Mouse (Mus musculus) hindbrain, embryonic 10.5 days (tissue): ENCODE results near the gene Shisa4. TPM values are rescaled to one million over a fixed set of nuclear protein-coding genes. Genes with fewer than 3 reads are reported as not detected.
A peak's percentile ranks its signal among the peaks of the same experiment; 100 is the strongest.

Experiments
- DNase-seq: peaks from one replicate; pipeline ENCODE4 v3.0.0-alpha.2; 2017; ENCODE audit warnings: low spot score
- H3K27ac ChIP-seq: fragments of 300-500 bp; sonication (generic); 2 replicates; pipeline ENCODE4 v1.5.1; 2016; ENCODE audit warnings: mild to moderate bottlenecking, moderate library complexity
- H3K27me3 ChIP-seq: fragments of 300-500 bp; sonication (generic); 2 replicates; pipeline ENCODE4 v1.6.1; 2016; ENCODE audit warnings: mild to moderate bottlenecking; ENCODE audit not compliant: poor library complexity, insufficient read depth, severe bottlenecking
- H3K36me3 ChIP-seq: fragments of 300-500 bp; sonication (generic); 2 replicates; pipeline ENCODE4 v1.6.1; 2016; ENCODE audit warnings: mild to moderate bottlenecking, moderate library complexity
- H3K4me1 ChIP-seq: fragments of 300-500 bp; sonication (generic); replicated peaks from 2 replicates; pipeline ENCODE4 v1.6.1; 2016; ENCODE audit warnings: mild to moderate bottlenecking
- H3K4me3 ChIP-seq: fragments of 300-500 bp; sonication (generic); 2 replicates; pipeline ENCODE4 v1.5.1; 2016; ENCODE audit warnings: mild to moderate bottlenecking, moderate library complexity
- H3K9me3 ChIP-seq: fragments of 300-500 bp; sonication (generic); 2 replicates; pipeline ENCODE4 v1.6.1; 2016; ENCODE audit warnings: mild to moderate bottlenecking, moderate library complexity
- WGBS: fragments of 180-500 bp; shearing (Covaris S2); methylation state at CpG from one replicate; pipeline ENCODE4 v1.1.7; 2016; 5-methylcytosine and 5-hydroxymethylcytosine counted together
- polyA plus RNA-seq: library from polyadenylated mRNA; unstranded; fragments of >200 nt; fragmentation: Nextera tagmentation; extraction: Ambion mirVana; gene quantifications from 2 replicates; pipeline ENCODE4 v1.2.1, GENCODE M21; 2016

Gene Shisa4
- polyA plus RNA-seq, 1 experiment from 2014 or later, result 72.2 TPM

GRCm38 (mm10) chr1:135379048-135379447 lies 4.0 kb upstream of the Shisa4 start:
- H3K4me1 ChIP-seq, result peaks cover 15% of the 10 kb centered on the region
- no peak overlapping the region for H3K27ac ChIP-seq
- H3K36me3 ChIP-seq, result peaks cover 27% of the 10 kb centered on the region
- H3K27me3 ChIP-seq, result no peaks in the 10 kb centered on the region
- 59% methylated on average over 2 of the region's 2 CpGs for WGBS
- H3K4me3 ChIP-seq, result no peak overlapping the region
- no peak for DNase-seq
- no peaks in the 10 kb centered on the region for H3K9me3 ChIP-seq

DNA sequence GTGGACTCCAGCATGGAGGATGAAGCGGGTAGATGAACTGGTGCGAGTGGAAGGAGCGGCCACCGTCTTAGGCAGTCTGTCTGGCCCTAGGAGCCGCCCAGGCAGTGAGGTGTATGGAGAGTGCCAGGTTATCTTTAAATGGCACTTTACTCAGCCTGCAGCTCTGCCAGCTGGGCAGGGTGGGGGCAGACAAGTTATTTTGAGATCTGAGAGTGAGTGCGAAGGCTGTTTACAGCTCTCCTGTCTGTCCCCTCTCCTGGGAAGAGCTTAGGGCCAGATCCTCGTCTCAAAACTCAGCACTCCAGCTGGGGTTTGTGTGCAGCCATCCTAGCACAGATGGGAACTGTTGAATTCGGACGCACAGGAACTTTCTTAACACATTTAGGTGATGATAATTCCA lies 3.5 kb upstream of the Shisa4 start:
- DNase-seq, result no peak
- Histone ChIP-seq H3K4me1 (peaks cover 19% of the 10 kb centered on the region), H3K4me3 (no peak overlapping the region), H3K27ac (no peak overlapping the region), H3K27me3 (no peaks in the 10 kb centered on the region), H3K9me3 (no peaks in the 10 kb centered on the region), H3K36me3 (peaks cover 22% of the 10 kb centered on the region)
- WGBS, result 71% methylated on average over 9 of the region's 9 CpGs

GRCm38 (mm10) chr1:135374175-135374867 lies 716 bp downstream of the Shisa4 start:
- H3K27me3 ChIP-seq, result peaks cover 6% of the 10 kb centered on the region; the same call in 1 of the 2 replicates
- 3% methylated on average over 19 of the region's 19 CpGs for WGBS
- peak overlapping the region; percentile 67 for H3K4me3 ChIP-seq
- peak overlapping the region; percentile 96 for H3K27ac ChIP-seq
- peaks cover 18% of the 10 kb centered on the region; the same call in 1 of the 2 replicates for H3K36me3 ChIP-seq
- DNase-seq, result peak; percentile 65
- H3K4me1 ChIP-seq, result peaks cover 49% of the 10 kb centered on the region
- no peaks in the 10 kb centered on the region for H3K9me3 ChIP-seq

GRCm38 (mm10) chr1:135373171-135373677 lies 1.8 kb downstream of the Shisa4 start:
- Histone ChIP-seq H3K4me1 (peaks cover 60% of the 10 kb centered on the region), H3K9me3 (no peaks in the 10 kb centered on the region)
- no peak for DNase-seq

DNA sequence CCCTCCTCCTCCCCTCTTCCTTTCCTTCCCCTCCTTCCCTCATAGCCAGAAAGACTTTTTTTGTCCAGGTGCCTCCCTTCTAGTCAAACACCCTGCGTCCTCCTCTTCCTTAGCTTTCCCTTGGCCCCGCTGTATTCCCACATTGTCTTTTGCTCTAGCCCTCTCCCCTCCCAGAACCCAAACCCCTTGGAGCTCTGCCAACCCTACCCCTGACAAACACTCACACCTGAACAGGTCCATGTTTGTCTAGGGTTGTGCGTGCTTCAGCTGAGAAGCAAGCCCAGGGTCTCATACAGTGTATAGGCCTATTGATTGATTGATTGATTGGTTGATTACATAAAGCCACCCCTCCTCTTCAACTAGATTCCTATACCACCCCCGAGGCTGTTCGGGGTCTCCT lies 5.6 kb downstream of the Shisa4 start:
- 84% methylated on average over 5 of the region's 5 CpGs for WGBS
- peaks cover 9% of the 10 kb centered on the region; the same call in 1 of the 2 replicates for H3K27me3 ChIP-seq
- DNase-seq, result no peak
- 0 out of 2 replicates have a peak overlapping the region, but pooled peaks have one; percentile 58 for H3K4me3 ChIP-seq
- no peak overlapping the region; the same call in 1 of the 2 replicates for H3K27ac ChIP-seq
- H3K4me1 ChIP-seq, result peaks cover 52% of the 10 kb centered on the region
- no peaks in the 10 kb centered on the region for H3K9me3 ChIP-seq
- H3K36me3 ChIP-seq, result peaks cover 18% of the 10 kb centered on the region; the same call in 1 of the 2 replicates

More at GRCm38 (mm10) chr1:135373171-135373677, 1.8 kb downstream of the Shisa4 start:
- peaks cover 18% of the 10 kb centered on the region; the same call in 1 of the 2 replicates for H3K36me3 ChIP-seq
- H3K4me3 ChIP-seq, result peak overlapping the region; percentile 12
- H3K27ac ChIP-seq, result peak overlapping the region; percentile 14; the same call in 1 of the 2 replicates
- H3K27me3 ChIP-seq, result peaks cover 9% of the 10 kb centered on the region; the same call in 1 of the 2 replicates
- WGBS, result 65% methylated on average over 4 of the region's 4 CpGs

- Histone ChIP-seq H3K36me3 (peaks cover 18% of the 10 kb centered on the region; the same call in 1 of the 2 replicates), H3K27ac (peak overlapping the region; percentile 81; the same call in 1 of the 2 replicates), H3K9me3 (no peaks in the 10 kb centered on the region), H3K4me1 (peaks cover 48% of the 10 kb centered on the region), H3K27me3 (peaks cover 9% of the 10 kb centered on the region; the same call in 1 of the 2 replicates), H3K4me3 (peak overlapping the region; percentile 58)
- peak; percentile 54 for DNase-seq
- 7% methylated on average over 14 of the region's 14 CpGs for WGBS
These were observed 6.1 kb downstream of the Shisa4 start for GRCm38 (mm10) chr1:135368982-135369381.

- peaks cover 45% of the 10 kb centered on the region for H3K4me1 ChIP-seq
- WGBS, result under 1% methylated on average over 20 of the region's 20 CpGs
- peak overlapping the region; percentile 58 for H3K4me3 ChIP-seq
- H3K9me3 ChIP-seq, result no peaks in the 10 kb centered on the region
- H3K36me3 ChIP-seq, result peaks cover 18% of the 10 kb centered on the region; the same call in 1 of the 2 replicates
- peaks cover 9% of the 10 kb centered on the region; the same call in 1 of the 2 replicates for H3K27me3 ChIP-seq
- peak; percentile 88 for DNase-seq
- peak overlapping the region; percentile 81 for H3K27ac ChIP-seq
These were observed 6.8 kb downstream of the Shisa4 start for GRCm38 (mm10) chr1:135368245-135368644.

- peaks cover 39% of the 10 kb centered on the region for H3K4me1 ChIP-seq
- no peak for DNase-seq
- 82% methylated on average over 8 of the region's 8 CpGs for WGBS
- peaks cover 9% of the 10 kb centered on the region; the same call in 1 of the 2 replicates for H3K27me3 ChIP-seq
- H3K27ac ChIP-seq, result no peak overlapping the region
- no peaks in the 10 kb centered on the region for H3K9me3 ChIP-seq
- no peak overlapping the region for H3K4me3 ChIP-seq
- peaks cover 18% of the 10 kb centered on the region; the same call in 1 of the 2 replicates for H3K36me3 ChIP-seq
These were observed 7.4 kb downstream of the Shisa4 start for GRCm38 (mm10) chr1:135367595-135367994.

- Histone ChIP-seq H3K4me1 (peaks cover 33% of the 10 kb centered on the region), H3K36me3 (peaks cover 14% of the 10 kb centered on the region; the same call in 1 of the 2 replicates), H3K9me3 (0 out of 2 replicates have a peak, but pooled peaks cover 2% of the 10 kb centered on the region), H3K4me3 (no peak overlapping the region), H3K27ac (no peak overlapping the region), H3K27me3 (peaks cover 9% of the 10 kb centered on the region; the same call in 1 of the 2 replicates)
- DNase-seq, result no peak
- WGBS, result 79% methylated on average over 7 of the region's 7 CpGs
These were observed 8.0 kb downstream of the Shisa4 start for GRCm38 (mm10) chr1:135367005-135367404.

GRCm38 (mm10) chr1:135366380-135366779 lies 8.7 kb downstream of the Shisa4 start:
- no peak overlapping the region for H3K4me3 ChIP-seq
- H3K4me1 ChIP-seq, result peaks cover 28% of the 10 kb centered on the region
- peaks cover 8% of the 10 kb centered on the region; the same call in 1 of the 2 replicates for H3K36me3 ChIP-seq
- peaks cover 9% of the 10 kb centered on the region; the same call in 1 of the 2 replicates for H3K27me3 ChIP-seq
- 0 out of 2 replicates have a peak, but pooled peaks cover 3% of the 10 kb centered on the region for H3K9me3 ChIP-seq
- no peak for DNase-seq
- H3K27ac ChIP-seq, result no peak overlapping the region

GRCm38 (mm10) chr1:135363446-135363845 lies 11.6 kb downstream of the Shisa4 start:
- Histone ChIP-seq H3K4me3 (no peak overlapping the region), H3K27me3 (no peaks in the 10 kb centered on the region), H3K9me3 (0 out of 2 replicates have a peak, but pooled peaks cover 3% of the 10 kb centered on the region), H3K36me3 (no peaks in the 10 kb centered on the region), H3K27ac (no peak overlapping the region), H3K4me1 (peaks cover 16% of the 10 kb centered on the region; the same call in 1 of the 2 replicates)
- WGBS, result 80% methylated on average over 8 of the region's 8 CpGs
- no peak for DNase-seq

GRCm38 (mm10) chr1:135362115-135362514 lies 12.9 kb downstream of the Shisa4 start:
- no peaks in the 10 kb centered on the region for H3K36me3 ChIP-seq
- no peak overlapping the region for H3K4me3 ChIP-seq
- no peaks in the 10 kb centered on the region for H3K27me3 ChIP-seq
- H3K27ac ChIP-seq, result no peak overlapping the region
- H3K9me3 ChIP-seq, result 0 out of 2 replicates have a peak, but pooled peaks cover 3% of the 10 kb centered on the region
- no peak for DNase-seq
- H3K4me1 ChIP-seq, result peaks cover 10% of the 10 kb centered on the region; the same call in 1 of the 2 replicates

- 0 out of 2 replicates have a peak, but pooled peaks cover 3% of the 10 kb centered on the region for H3K9me3 ChIP-seq
- 84% methylated on average over 4 of the region's 4 CpGs for WGBS
- no peaks in the 10 kb centered on the region for H3K27me3 ChIP-seq
- DNase-seq, result no peak
- H3K36me3 ChIP-seq, result no peaks in the 10 kb centered on the region
- no peak overlapping the region for H3K27ac ChIP-seq
- no peak overlapping the region for H3K4me3 ChIP-seq
- H3K4me1 ChIP-seq, result peaks cover 10% of the 10 kb centered on the region; the same call in 1 of the 2 replicates
These were observed 13.5 kb downstream of the Shisa4 start for GRCm38 (mm10) chr1:135361491-135361890.
